Mouse (Mus musculus): Measurements from ENCODE around the gene Gabrb3. TPM values are rescaled to one million over a fixed set of nuclear protein-coding genes. Genes with fewer than 3 reads are reported as not detected.

Gene Gabrb3
- total RNA-seq, 2 experiments from 2014 or later: 0.64 to 1.1 TPM

GRCm38 (mm10) chr7:57512955-57513354 lies 93.5 kb downstream of the Gabrb3 start:
- intact Hi-C loops (cut with DNase I): no loop called here
- peak in 1 of 2 experiments; percentile 7 for DNase-seq

- DNase-seq: no peak
- intact Hi-C loops (cut with DNase I): loop anchor here (10.0 kb wide), 1 partner anchor 495 kb away; no protein-coding TSS in a partner anchor
These were observed 110.0 kb downstream of the Gabrb3 start for GRCm38 (mm10) chr7:57529451-57529850.

- intact Hi-C loops (cut with DNase I): loop anchor here (10.0 kb wide), 1 partner anchor 495 kb away; no protein-coding TSS in a partner anchor
These were observed 110.5 kb downstream of the Gabrb3 start for GRCm38 (mm10) chr7:57529954-57530353.

GRCm38 (mm10) chr7:57532676-57533075 lies 113.2 kb downstream of the Gabrb3 start:
- DNase-seq: no peak
- intact Hi-C loops (cut with DNase I): no loop called here

More at GRCm38 (mm10) chr7:57529954-57530353, 110.5 kb downstream of the Gabrb3 start:
- DNase-seq: no peak

GRCm38 (mm10) chr7:57538565-57538964 lies 119.1 kb downstream of the Gabrb3 start:
- DNase-seq: no peak
- intact Hi-C loops (cut with DNase I): no loop called here

GRCm38 (mm10) chr7:57560732-57561436 lies 141.4 kb downstream of the Gabrb3 start:
- DNase-seq: no peak
- intact Hi-C loops (cut with DNase I): no loop called here

- no peak for DNase-seq
- intact Hi-C loops (cut with DNase I): no loop called here
These were observed 144.9 kb downstream of the Gabrb3 start for GRCm38 (mm10) chr7:57564403-57564802.

GRCm38 (mm10) chr7:57590451-57591248 lies 171.2 kb downstream of the Gabrb3 start:
- peak; percentile 22 to 28 for DNase-seq
- intact Hi-C loops (cut with DNase I): no loop called here

GRCm38 (mm10) chr7:57591249-57591577 lies 171.7 kb downstream of the Gabrb3 start:
- DNase-seq: peak in 1 of 2 experiments; percentile 1
- intact Hi-C loops (cut with DNase I): no loop called here

- intact Hi-C loops (cut with DNase I): no loop called here
- peak; percentile 49 to 64 for DNase-seq
These were observed 172.3 kb downstream of the Gabrb3 start for GRCm38 (mm10) chr7:57591578-57592431.

GRCm38 (mm10) chr7:57597341-57597740 lies 177.8 kb downstream of the Gabrb3 start:
- intact Hi-C loops (cut with DNase I): no loop called here
- DNase-seq: no peak

GRCm38 (mm10) chr7:57618697-57619096 lies 199.2 kb downstream of the Gabrb3 start:
- intact Hi-C loops (cut with DNase I): no loop called here
- no peak for DNase-seq

- intact Hi-C loops (cut with DNase I): no loop called here
- no peak for DNase-seq
These were observed 200.5 kb downstream of the Gabrb3 start for GRCm38 (mm10) chr7:57620036-57620435.

- intact Hi-C loops (cut with DNase I): no loop called here
- DNase-seq: no peak
These were observed 204.2 kb downstream of the Gabrb3 start for GRCm38 (mm10) chr7:57623718-57624117.

GRCm38 (mm10) chr7:57635026-57635425 lies 215.5 kb downstream of the Gabrb3 start:
- DNase-seq: no peak
- intact Hi-C loops (cut with DNase I): no loop called here

- DNase-seq: no peak
- intact Hi-C loops (cut with DNase I): no loop called here
These were observed 216.2 kb downstream of the Gabrb3 start for GRCm38 (mm10) chr7:57635687-57636086.

GRCm38 (mm10) chr7:57640796-57641195 lies 221.3 kb downstream of the Gabrb3 start:
- intact Hi-C loops (cut with DNase I): no loop called here
- no peak for DNase-seq

- no peak for DNase-seq
- intact Hi-C loops (cut with DNase I): no loop called here
These were observed 227.9 kb downstream of the Gabrb3 start for GRCm38 (mm10) chr7:57647345-57647744.

- intact Hi-C loops (cut with DNase I): no loop called here
- no peak for DNase-seq
These were observed 228.8 kb downstream of the Gabrb3 start for GRCm38 (mm10) chr7:57648136-57648755.

- intact Hi-C loops (cut with DNase I): no loop called here
These were observed 257.9 kb downstream of the Gabrb3 start for GRCm38 (mm10) chr7:57677352-57677751.

More at GRCm38 (mm10) chr7:57677352-57677751, 257.9 kb downstream of the Gabrb3 start:
- no peak for DNase-seq
